Mouse (Mus musculus) hematopoietic stem cell, adult 5-6 weeks (primary cell): ENCODE results near the gene Oxsm. TPM values are rescaled to one million over a fixed set of nuclear protein-coding genes. Genes with fewer than 3 reads are reported as not detected.

Source experiments
- ATAC-seq, 2 experiments: fragments of 125-278 bp in 1 of 2; replicated peaks in 1 of 2; 2 replicates each; pipeline ENCODE4 v1.8.0; 2016 to 2017; ENCODE audit warnings: inconsistent platforms in 2 of 2, mild to moderate bottlenecking in 2 of 2, moderate number of reproducible peaks in 2 of 2, low read depth in 1 of 2, moderate TSS enrichment in 1 of 2; ENCODE audit not compliant: low FRiP score in 2 of 2, poor library complexity in 2 of 2, severe bottlenecking in 2 of 2, insufficient read depth in 1 of 2, low TSS enrichment in 1 of 2
- total RNA-seq: library from RNA; stranded (forward); fragments of 172-1452, 232-1000 nt; gene quantifications from 2 replicates; pipeline ENCODE4 v1.2.3, GENCODE M21; 2017

Gene Oxsm
- total RNA-seq: 8.8 and 11.0 TPM in 2 replicates

GRCm38 (mm10) chr14:16249171-16249874 lies at the start of gene Oxsm, which contains the start of gene Ngly1:
Oxsm (minus strand) TSS chr14:16249808.
Ngly1 (plus strand) TSS chr14:16249280.
- peak; percentile 70 to 80 for ATAC-seq

GRCm38 (mm10) chr14:16296816-16297468 lies 47.3 kb upstream of the Oxsm start:
- no peak for ATAC-seq

- no peak for ATAC-seq
Measured at GRCm38 (mm10) chr14:16293921-16294320, 44.3 kb upstream of the Oxsm start.

GRCm38 (mm10) chr14:16293015-16293414 lies 43.4 kb upstream of the Oxsm start:
- ATAC-seq: no peak

GRCm38 (mm10) chr14:16292371-16292770 lies 42.8 kb upstream of the Oxsm start:
- ATAC-seq: no peak

- ATAC-seq: no peak
Measured at GRCm38 (mm10) chr14:16283966-16284365, 34.4 kb upstream of the Oxsm start.

GRCm38 (mm10) chr14:16279196-16279595 lies 29.6 kb upstream of the Oxsm start:
- no peak for ATAC-seq

- ATAC-seq: no peak
Measured at GRCm38 (mm10) chr14:16273677-16274076, 24.1 kb upstream of the Oxsm start.

GRCm38 (mm10) chr14:16269776-16270175 lies 20.2 kb upstream of the Oxsm start:
- ATAC-seq: no peak

- no peak for ATAC-seq
Measured at GRCm38 (mm10) chr14:16267028-16267427, 17.4 kb upstream of the Oxsm start.

- ATAC-seq: no peak
Measured at GRCm38 (mm10) chr14:16261869-16262268, 12.3 kb upstream of the Oxsm start.

- ATAC-seq: no peak
Measured at GRCm38 (mm10) chr14:16260541-16260940, 10.9 kb upstream of the Oxsm start.

- ATAC-seq: peak; percentile 56 to 57; a peak in 2 of 4 replicates
Measured at GRCm38 (mm10) chr14:16256209-16256608, 6.6 kb upstream of the Oxsm start.

- ATAC-seq: peak; percentile 25 to 56; a peak in 2 of 4 replicates
Measured at GRCm38 (mm10) chr14:16255745-16256144, 6.1 kb upstream of the Oxsm start.

- no peak for ATAC-seq
Measured at GRCm38 (mm10) chr14:16250099-16250498, 491 bp upstream of the Oxsm start.

- ATAC-seq: no peak
Measured at GRCm38 (mm10) chr14:16248603-16249157, 928 bp downstream of the Oxsm start.

- no peak for ATAC-seq
Measured at GRCm38 (mm10) chr14:16248135-16248534, 1.5 kb downstream of the Oxsm start.

- no peak for ATAC-seq
Measured at GRCm38 (mm10) chr14:16246340-16246912, 3.2 kb downstream of the Oxsm start.
